Mouse (Mus musculus) small intestine, adult 2 months (tissue): ENCODE data around the gene Plppr1.

Experiments used
- CTCF ChIP-seq: fragments of 200-500 bp; IDR thresholded peaks from 2 replicates; pipeline ENCODE4 v1.5.1; 2012; ENCODE audit warnings: low read depth, mild to moderate bottlenecking, control low read depth, inconsistent platforms, low read length, moderate library complexity, mixed read lengths; ENCODE audit not compliant: insufficient replicate concordance, insufficient read length; ENCODE audit errors: extremely low read depth
- POLR2A ChIP-seq: fragments of 200-500 bp; IDR thresholded peaks from 2 replicates; pipeline ENCODE4 v1.6.1; 2012; ENCODE audit warnings: low read depth, mild to moderate bottlenecking, control low read depth, inconsistent platforms, low read length, moderate library complexity

DNA sequence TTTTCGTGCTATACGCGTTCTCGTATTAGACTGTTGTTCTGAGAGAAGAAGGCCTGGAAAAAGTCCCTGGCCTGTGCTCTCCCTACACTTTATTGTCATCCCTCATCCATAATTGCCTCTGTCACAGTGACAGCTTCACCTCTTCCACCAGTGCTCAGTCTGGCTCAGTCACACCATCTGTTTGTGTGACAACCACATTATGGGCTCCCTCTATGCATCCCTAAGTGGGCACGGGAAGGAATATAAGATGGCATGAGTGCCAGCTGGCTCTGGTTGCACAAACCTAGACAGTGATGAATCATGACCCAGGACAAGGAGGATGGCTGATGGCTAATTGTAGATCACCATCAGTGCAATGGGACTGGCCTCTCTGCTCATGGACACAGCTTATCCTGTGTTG, 219.4 kb downstream of the Plppr1 start:
- TF ChIP-seq POLR2A (no peak), CTCF (no peak)
